Mouse (Mus musculus) liver, postnatal 0 days (tissue): ENCODE results near the gene Cds1. TPM values are rescaled to one million over a fixed set of nuclear protein-coding genes. Genes with fewer than 3 reads are reported as not detected.

Experiments used
- ATAC-seq: fragments of 200-750 bp; cut with Nextera tagmentation; 2 replicates; pipeline ENCODE4 v1.8.0; 2017; ENCODE audit warnings: mild to moderate bottlenecking, moderate library complexity
- DNase-seq: peaks from one replicate; pipeline ENCODE4 v3.0.0-alpha.2; 2016
- H3K27ac ChIP-seq: fragments of 300-500 bp; sonication (generic); 2 replicates; pipeline ENCODE4 v1.5.1; 2014; ENCODE audit warnings: antibody characterized with exemption, moderate library complexity, mild to moderate bottlenecking, low read depth
- H3K27me3 ChIP-seq: fragments of 300-500 bp; sonication (generic); 2 replicates; pipeline ENCODE4 v1.6.1; 2014; ENCODE audit warnings: low read length, control low read depth, mixed read lengths; ENCODE audit not compliant: insufficient read depth
- H3K36me3 ChIP-seq: fragments of 300-500 bp; sonication (generic); replicated peaks from 2 replicates; pipeline ENCODE4 v1.6.1; 2014; ENCODE audit warnings: mild to moderate bottlenecking, control low read depth, low read length, moderate library complexity, mixed read lengths; ENCODE audit not compliant: insufficient read depth
- H3K4me1 ChIP-seq: fragments of 300-500 bp; sonication (generic); 2 replicates; pipeline ENCODE4 v1.6.1; 2014; ENCODE audit warnings: antibody characterized with exemption, mild to moderate bottlenecking, control low read depth; ENCODE audit not compliant: insufficient read depth
- H3K4me2 ChIP-seq: fragments of 300-500 bp; sonication (generic); 2 replicates; pipeline ENCODE4 v1.6.1; 2014; ENCODE audit warnings: low read depth, mild to moderate bottlenecking, low read length, moderate library complexity, mixed read lengths
- H3K4me3 ChIP-seq: fragments of 300-500 bp; sonication (generic); 2 replicates; pipeline ENCODE4 v1.5.1; 2014; ENCODE audit warnings: low read depth, low read length
- H3K9ac ChIP-seq: fragments of 300-500 bp; sonication (generic); replicated peaks from 2 replicates; pipeline ENCODE4 v1.6.1; 2014; ENCODE audit warnings: mild to moderate bottlenecking, moderate library complexity
- H3K9me3 ChIP-seq: fragments of 300-500 bp; sonication (generic); 2 replicates; pipeline ENCODE4 v1.6.1; 2016; ENCODE audit warnings: mild to moderate bottlenecking, control low read depth, low read length, mixed read lengths
- CTCF ChIP-seq: sonication (generic); IDR thresholded peaks from 2 replicates; pipeline ENCODE4 v1.5.1; 2016; ENCODE audit warnings: antibody characterized with exemption, low read depth
- EP300 ChIP-seq: IDR thresholded peaks from 2 replicates; pipeline ENCODE4 v1.6.1; 2016; ENCODE audit warnings: antibody characterized with exemption, low read depth, mild to moderate bottlenecking
- WGBS: fragments of 180-500 bp; shearing (Covaris S2); extraction: QIAGEN DNeasy Blood & Tissue Kit; methylation state at CpG from one replicate; pipeline ENCODE4 v1.1.7; 2014; ENCODE audit not compliant: insufficient replicate concordance; 5-methylcytosine and 5-hydroxymethylcytosine counted together
- polyA plus RNA-seq: library from polyadenylated mRNA; unstranded; fragments of >200 nt; fragmentation: Nextera tagmentation; extraction: Ambion mirVana; gene quantifications from 2 replicates; pipeline ENCODE4 v1.2.1, GENCODE M21; 2015

Cds1 gene
- polyA plus RNA-seq, 1 experiment from 2014 or later, result 0.39 TPM

GRCm38 (mm10) chr5:101866722-101867121, 101.8 kb downstream of the Cds1 start:
- peaks cover 80% of the 10 kb centered on the region for H3K36me3 ChIP-seq
- 69% methylated on average over 2 of the region's 2 CpGs for WGBS

More at GRCm38 (mm10) chr5:101866722-101867121, 101.8 kb downstream of the Cds1 start:
- no peak for DNase-seq
- Histone ChIP-seq H3K9ac (no peak overlapping the region), H3K27me3 (no peaks in the 10 kb centered on the region), H3K9me3 (no peaks in the 10 kb centered on the region), H3K27ac (no peak overlapping the region), H3K4me3 (no peak overlapping the region), H3K4me2 (no peak overlapping the region), H3K4me1 (no peaks in the 10 kb centered on the region)
- TF ChIP-seq EP300 (no peak), CTCF (no peak)
- no peak for ATAC-seq

Other genes starting within 250 kb of the Cds1 start
- gene Nkx6-1, start 100.1 kb upstream of the Cds1 start, polyA plus RNA-seq, result not detected in 2 replicates